Mouse (Mus musculus): ENCODE measurements around the gene Kalrn. TPM values are rescaled to one million over a fixed set of nuclear protein-coding genes. Genes with fewer than 3 reads are reported as not detected.
A peak's percentile ranks its signal among the peaks of the same experiment; 100 is the strongest.

The Kalrn gene
- polyA plus RNA-seq, 1 experiment from 2014 or later = 10.0 TPM

GRCm38 (mm10) chr16:34072136-34072535, 501.2 kb downstream of the Kalrn start:
- ATAC-seq (ENCODE audit: insufficient read depth) = no peak
- Histone ChIP-seq H3K9ac (no peak overlapping the region), H3K4me2 (no peak overlapping the region), H3K27me3 (no peaks in the 10 kb centered on the region), H3K36me3 (replicated peaks) (no peaks in the 10 kb centered on the region), H3K9me3 (replicated peaks) (no peaks in the 10 kb centered on the region), H3K4me3 (replicated peaks) (no peak overlapping the region), H3K27ac (replicated peaks) (no peak overlapping the region), H3K4me1 (replicated peaks) (0 out of 2 replicates have a peak, but pooled peaks cover 8% of the 10 kb centered on the region)
- WGBS (ENCODE audit: insufficient replicate concordance) = 65% methylated on average over 3 of the region's 3 CpGs

- WGBS (ENCODE audit: insufficient replicate concordance) = 70% methylated on average over 3 of the region's 3 CpGs
- Histone ChIP-seq H3K4me2 (no peak overlapping the region), H3K36me3 (replicated peaks) (no peaks in the 10 kb centered on the region), H3K4me3 (replicated peaks) (no peak overlapping the region), H3K9me3 (replicated peaks) (no peaks in the 10 kb centered on the region), H3K27ac (replicated peaks) (no peak overlapping the region), H3K4me1 (replicated peaks) (0 out of 2 replicates have a peak, but pooled peaks cover 5% of the 10 kb centered on the region), H3K9ac (no peak overlapping the region), H3K27me3 (no peaks in the 10 kb centered on the region)
- no peak for ATAC-seq (ENCODE audit: insufficient read depth)
Measured at GRCm38 (mm10) chr16:34071223-34071825, 502.0 kb downstream of the Kalrn start.

- WGBS (ENCODE audit: insufficient replicate concordance) = 56% methylated on average over 3 of the region's 3 CpGs
- Histone ChIP-seq H3K9ac (no peak overlapping the region), H3K36me3 (replicated peaks) (no peaks in the 10 kb centered on the region), H3K4me2 (no peak overlapping the region), H3K4me1 (replicated peaks) (0 out of 2 replicates have a peak, but pooled peaks cover 5% of the 10 kb centered on the region), H3K27ac (replicated peaks) (no peak overlapping the region), H3K9me3 (replicated peaks) (no peaks in the 10 kb centered on the region), H3K27me3 (no peaks in the 10 kb centered on the region), H3K4me3 (replicated peaks) (no peak overlapping the region)
- ATAC-seq (ENCODE audit: insufficient read depth) = no peak
Measured at GRCm38 (mm10) chr16:34069481-34069880, 503.9 kb downstream of the Kalrn start.

DNA sequence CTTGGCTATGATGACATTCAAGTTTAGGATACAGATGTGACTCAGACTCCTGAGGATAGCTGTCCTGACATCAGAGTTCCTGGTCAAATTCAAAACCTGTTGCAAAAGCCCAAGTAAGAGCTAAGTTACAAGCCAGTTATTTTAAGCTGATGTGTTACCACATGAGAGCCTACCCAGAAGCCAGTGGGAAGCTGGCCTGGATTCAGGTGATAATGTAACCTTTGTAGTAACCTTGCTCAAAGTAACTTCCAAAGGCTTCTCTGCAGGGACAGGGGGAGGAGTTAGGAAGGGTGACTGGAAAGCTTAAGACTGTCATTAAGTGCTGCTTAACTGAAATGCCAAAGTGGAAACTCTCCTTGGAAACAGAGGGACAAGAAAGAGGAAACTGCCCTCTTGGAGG, 506.4 kb downstream of the Kalrn start:
- H3K9me3 ChIP-seq (replicated peaks) = no peaks in the 10 kb centered on the region
- no peak overlapping the region for H3K4me3 ChIP-seq (replicated peaks)
- 0 out of 2 replicates have a peak, but pooled peaks cover 5% of the 10 kb centered on the region for H3K4me1 ChIP-seq (replicated peaks)
- no peaks in the 10 kb centered on the region for H3K36me3 ChIP-seq (replicated peaks)
- H3K9ac ChIP-seq = no peak overlapping the region
- no peak for ATAC-seq (ENCODE audit: insufficient read depth)
- no peaks in the 10 kb centered on the region for H3K27me3 ChIP-seq
- H3K4me2 ChIP-seq = no peak overlapping the region
- H3K27ac ChIP-seq (replicated peaks) = no peak overlapping the region

- WGBS (ENCODE audit: insufficient replicate concordance) = 45% methylated on average over 4 of the region's 4 CpGs
- no peak overlapping the region for H3K9ac ChIP-seq
- no peak overlapping the region for H3K4me2 ChIP-seq
- H3K36me3 ChIP-seq (replicated peaks) = no peaks in the 10 kb centered on the region
- H3K9me3 ChIP-seq (replicated peaks) = no peaks in the 10 kb centered on the region
- ATAC-seq (ENCODE audit: insufficient read depth) = no peak
- H3K4me3 ChIP-seq (replicated peaks) = no peak overlapping the region
- H3K4me1 ChIP-seq (replicated peaks) = 0 out of 2 replicates have a peak, but pooled peaks cover 5% of the 10 kb centered on the region
- H3K27me3 ChIP-seq = no peaks in the 10 kb centered on the region
- no peak overlapping the region for H3K27ac ChIP-seq (replicated peaks)
Measured at GRCm38 (mm10) chr16:34066376-34066775, 507.0 kb downstream of the Kalrn start.

GRCm38 (mm10) chr16:34063313-34063712, 510.0 kb downstream of the Kalrn start:
- Histone ChIP-seq H3K27me3 (no peaks in the 10 kb centered on the region), H3K36me3 (replicated peaks) (no peaks in the 10 kb centered on the region), H3K4me1 (replicated peaks) (peaks cover 12% of the 10 kb centered on the region), H3K4me3 (replicated peaks) (no peak overlapping the region), H3K9me3 (replicated peaks) (no peaks in the 10 kb centered on the region), H3K27ac (replicated peaks) (no peak overlapping the region), H3K4me2 (no peak overlapping the region), H3K9ac (no peak overlapping the region)
- WGBS (ENCODE audit: insufficient replicate concordance) = 78% methylated on average over 4 of the region's 4 CpGs
- ATAC-seq (ENCODE audit: insufficient read depth) = no peak

DNA sequence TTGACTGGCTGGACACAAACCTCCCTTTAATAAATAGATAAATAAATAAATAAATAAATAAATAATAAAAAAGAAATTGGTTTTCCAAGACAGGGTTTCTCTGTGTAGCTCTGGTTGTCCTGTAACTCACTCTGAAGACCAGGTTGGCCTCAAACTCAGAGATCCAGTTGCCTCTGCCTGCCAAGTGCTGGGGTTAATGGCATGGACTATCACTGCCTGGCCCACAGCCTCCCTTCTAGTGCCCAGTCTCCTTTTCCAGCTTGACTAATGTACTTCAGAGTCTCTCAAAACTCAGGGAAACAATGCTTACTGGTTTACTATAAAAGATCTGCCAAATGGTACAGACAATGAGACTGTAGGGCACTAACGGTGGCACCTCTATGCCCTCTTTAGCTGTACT, 511.7 kb downstream of the Kalrn start:
- 76% methylated on average over 1 of the region's 1 CpGs for WGBS (ENCODE audit: insufficient replicate concordance)
- Histone ChIP-seq H3K27ac (replicated peaks) (no peak overlapping the region), H3K4me1 (replicated peaks) (peaks cover 23% of the 10 kb centered on the region), H3K4me2 (no peak overlapping the region), H3K9me3 (replicated peaks) (no peaks in the 10 kb centered on the region), H3K27me3 (no peaks in the 10 kb centered on the region), H3K36me3 (replicated peaks) (no peaks in the 10 kb centered on the region), H3K4me3 (replicated peaks) (no peak overlapping the region), H3K9ac (no peak overlapping the region)
- ATAC-seq (ENCODE audit: insufficient read depth) = no peak

DNA sequence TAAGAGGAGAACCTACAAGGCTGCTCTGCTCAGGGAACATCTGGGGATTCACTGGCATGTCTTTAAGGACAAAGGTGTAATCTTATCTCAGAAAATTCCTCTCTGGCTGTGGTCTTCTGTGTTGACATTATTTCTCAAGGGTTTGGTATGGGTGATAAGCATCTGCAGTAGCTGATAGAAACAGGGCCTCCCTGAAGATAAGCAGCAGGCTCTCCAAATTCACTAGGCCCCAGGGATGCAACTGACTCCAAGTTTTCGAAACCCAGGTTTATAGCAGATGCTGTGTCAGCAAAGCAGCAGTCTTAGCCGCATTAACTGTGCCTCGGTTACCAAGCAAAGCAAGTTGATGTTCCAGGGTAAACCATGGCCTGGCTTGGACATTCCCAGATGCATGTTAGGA, 514.7 kb downstream of the Kalrn start:
- Histone ChIP-seq H3K4me2 (no peak overlapping the region), H3K9me3 (replicated peaks) (no peaks in the 10 kb centered on the region), H3K4me1 (replicated peaks) (peaks cover 34% of the 10 kb centered on the region), H3K27me3 (no peaks in the 10 kb centered on the region), H3K4me3 (replicated peaks) (no peak overlapping the region), H3K9ac (no peak overlapping the region), H3K27ac (replicated peaks) (no peak overlapping the region), H3K36me3 (replicated peaks) (no peaks in the 10 kb centered on the region)
- 55% methylated on average over 3 of the region's 3 CpGs for WGBS (ENCODE audit: insufficient replicate concordance)
- ATAC-seq (ENCODE audit: insufficient read depth) = no peak

GRCm38 (mm10) chr16:34057464-34057863, 515.9 kb downstream of the Kalrn start:
- Histone ChIP-seq H3K4me3 (replicated peaks) (no peak overlapping the region), H3K36me3 (replicated peaks) (no peaks in the 10 kb centered on the region), H3K9me3 (replicated peaks) (no peaks in the 10 kb centered on the region), H3K27ac (replicated peaks) (no peak overlapping the region), H3K4me1 (replicated peaks) (peaks cover 34% of the 10 kb centered on the region), H3K27me3 (peaks cover 6% of the 10 kb centered on the region; the same call in 1 of the 2 replicates), H3K4me2 (no peak overlapping the region), H3K9ac (no peak overlapping the region)
- no peak for ATAC-seq (ENCODE audit: insufficient read depth)
- 27% methylated on average over 5 of the region's 5 CpGs for whole genome bisulfite sequencing (ENCODE audit: insufficient replicate concordance)

GRCm38 (mm10) chr16:34056418-34057111, 516.8 kb downstream of the Kalrn start:
- Histone ChIP-seq H3K4me3 (replicated peaks) (no peak overlapping the region; the same call in 1 of the 2 replicates), H3K4me1 (replicated peaks) (peaks cover 34% of the 10 kb centered on the region), H3K27ac (replicated peaks) (no peak overlapping the region), H3K36me3 (replicated peaks) (no peaks in the 10 kb centered on the region), H3K27me3 (peaks cover 6% of the 10 kb centered on the region; the same call in 1 of the 2 replicates), H3K9ac (peak overlapping the region; percentile 21; the same call in 1 of the 2 replicates), H3K4me2 (peak overlapping the region; percentile 47), H3K9me3 (replicated peaks) (no peaks in the 10 kb centered on the region)
- peak; percentile 62; the same call in 1 of the 2 replicates for ATAC-seq (ENCODE audit: insufficient read depth)
- 14% methylated on average over 10 of the region's 10 CpGs for WGBS (ENCODE audit: insufficient replicate concordance)

DNA sequence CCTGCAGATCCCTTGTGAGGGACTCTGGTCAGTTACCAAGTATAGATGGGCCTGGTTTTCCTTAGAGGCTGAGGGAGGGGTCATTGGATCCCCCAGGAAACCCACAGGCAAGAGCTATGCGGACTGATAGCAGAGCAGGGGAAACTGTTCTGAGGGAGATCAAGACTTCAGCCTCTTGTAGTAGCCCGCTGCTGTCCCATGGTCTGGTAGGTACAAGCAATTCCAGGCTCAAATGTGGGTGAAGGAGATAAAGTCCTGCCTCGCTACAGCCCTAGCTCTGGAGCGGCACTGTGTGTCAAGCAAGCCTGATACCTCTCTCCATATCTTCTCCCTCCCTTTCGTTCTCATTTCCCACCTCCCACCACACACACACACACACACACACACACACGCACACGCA, 523.2 kb downstream of the Kalrn start:
- no peak overlapping the region for H3K9ac ChIP-seq

More for the DNA sequence above, 523.2 kb downstream of the Kalrn start:
- Histone ChIP-seq H3K4me2 (peak overlapping the region; percentile 51), H3K27me3 (peaks cover 6% of the 10 kb centered on the region; the same call in 1 of the 2 replicates), H3K9me3 (replicated peaks) (no peaks in the 10 kb centered on the region), H3K36me3 (replicated peaks) (no peaks in the 10 kb centered on the region), H3K27ac (replicated peaks) (peak overlapping the region; percentile 73), H3K4me3 (replicated peaks) (no peak overlapping the region), H3K4me1 (replicated peaks) (peaks cover 52% of the 10 kb centered on the region)
- 20% methylated on average over 7 of the region's 7 CpGs for WGBS (ENCODE audit: insufficient replicate concordance)
- ATAC-seq (ENCODE audit: insufficient read depth) = peak; percentile 95
